Mouse (Mus musculus) erythroblast, embryonic 14.5 days (primary cell): Measurements from ENCODE around the gene Krtap9-5. TPM values are rescaled to one million over a fixed set of nuclear protein-coding genes. Genes with fewer than 3 reads are reported as not detected.

ENCODE experiments used
- H3K27me3 ChIP-seq: 2 replicates; pipeline ENCODE4 v1.6.1; 2012; ENCODE audit warnings: inconsistent platforms; ENCODE audit not compliant: control insufficient read depth
- H3K36me3 ChIP-seq: 2 replicates; pipeline ENCODE4 v1.6.1; 2012; ENCODE audit warnings: mild to moderate bottlenecking, inconsistent platforms; ENCODE audit not compliant: control insufficient read depth
- H3K4me1 ChIP-seq: 2 replicates; pipeline ENCODE4 v1.6.1; 2012; ENCODE audit warnings: inconsistent platforms; ENCODE audit not compliant: control insufficient read depth
- H3K4me3 ChIP-seq: replicated peaks from 2 replicates; pipeline ENCODE3; 2012; ENCODE audit warnings: moderate library complexity, mild to moderate bottlenecking, inconsistent platforms
- H3K9me3 ChIP-seq: 2 replicates; pipeline ENCODE4 v1.6.1; 2012; ENCODE audit warnings: low read length, inconsistent platforms, mixed read lengths; ENCODE audit not compliant: control insufficient read depth
- GATA1 ChIP-seq: IDR thresholded peaks from 2 replicates; pipeline ENCODE4 v1.6.1; 2012; ENCODE audit warnings: low read length, inconsistent platforms, mixed read lengths
- TAL1 ChIP-seq: IDR thresholded peaks from 3 replicates; pipeline ENCODE4 v1.6.1; 2012; ENCODE audit warnings: low read length, inconsistent platforms, mixed read lengths
- polyA plus RNA-seq: library from polyadenylated mRNA; stranded (reverse); fragments of >175 nt; gene quantifications from 2 replicates; pipeline ENCODE4 v1.2.3, GENCODE M21; 2012

The Krtap9-5 gene
- polyA plus RNA-seq, 1 experiment, result not detected

DNA sequence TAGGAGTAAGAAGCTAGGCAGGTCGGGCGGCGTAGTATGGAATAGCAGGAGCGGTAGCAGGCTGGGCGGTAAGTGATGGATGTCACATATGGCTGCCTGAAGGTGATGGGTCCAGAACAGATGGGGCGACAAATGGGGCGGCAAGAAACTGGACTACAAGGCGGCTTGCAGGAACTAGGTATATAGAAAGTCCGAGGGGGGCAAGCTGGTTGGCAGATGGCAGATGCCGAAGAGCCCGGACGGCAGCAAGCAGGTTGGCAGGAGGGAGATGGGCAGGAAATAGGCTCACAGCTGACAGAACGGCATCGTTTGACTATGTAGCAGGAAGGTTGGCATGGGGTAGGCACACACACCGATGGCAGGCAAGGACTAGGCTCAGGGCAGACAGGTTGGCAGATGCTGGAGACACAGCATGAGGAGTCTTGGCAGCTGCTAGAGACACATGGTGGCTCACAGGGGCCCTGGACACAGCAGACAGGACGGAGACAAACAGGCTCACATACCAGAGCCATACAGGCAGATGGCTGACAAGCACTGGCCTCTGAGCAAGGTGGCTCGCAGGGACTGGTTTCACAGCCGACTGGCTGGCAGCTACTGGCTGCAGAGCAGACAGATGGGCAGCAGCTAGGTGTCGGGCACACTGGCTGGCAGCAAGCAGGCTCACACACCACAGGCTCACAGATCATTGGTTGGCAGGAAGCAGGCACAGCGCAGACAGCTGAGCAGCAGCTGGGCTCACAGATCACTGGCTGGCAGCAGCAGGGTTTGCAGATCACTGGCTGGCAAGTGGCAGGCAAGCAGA lies 37.2 kb downstream of the Krtap9-5 start:
- Histone ChIP-seq H3K4me3 (no peak overlapping the region), H3K9me3 (peaks cover 24% of the 10 kb centered on the region), H3K36me3 (no peaks in the 10 kb centered on the region), H3K27me3 (no peaks in the 10 kb centered on the region; the same call in 1 of the 2 replicates), H3K4me1 (no peaks in the 10 kb centered on the region)
- TF ChIP-seq GATA1, result no peak

DNA sequence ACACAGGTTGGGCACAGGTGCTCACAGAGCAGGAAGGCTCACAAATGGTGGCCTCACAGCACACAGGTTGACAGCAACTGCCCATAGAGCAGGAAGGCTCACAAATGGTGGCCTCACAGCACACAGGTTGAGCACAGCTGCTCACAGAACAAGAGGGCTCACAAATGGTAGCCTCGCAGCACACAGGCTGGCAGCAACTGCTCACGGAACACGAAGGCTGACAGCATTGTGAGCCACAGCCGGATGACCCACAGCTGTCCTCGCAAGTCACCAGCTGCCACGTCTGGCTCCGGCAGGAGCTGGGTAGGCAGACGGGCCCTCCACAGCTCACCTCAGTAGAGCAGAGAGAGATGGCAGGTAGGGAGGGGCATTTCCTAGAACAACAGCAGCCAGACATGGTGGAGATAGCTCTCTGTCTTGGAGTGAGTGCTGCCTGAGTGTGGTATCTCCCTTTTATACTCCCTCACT lies 37.9 kb downstream of the Krtap9-5 start, which contains the start of gene Krtap16-1:
Gene Krtap16-1 (minus strand): TSS at position 418 of the 468 bp plus-strand sequence.
- Histone ChIP-seq H3K4me1 (no peaks in the 10 kb centered on the region), H3K36me3 (no peaks in the 10 kb centered on the region), H3K27me3 (no peaks in the 10 kb centered on the region; the same call in 1 of the 2 replicates), H3K9me3 (peaks cover 19% of the 10 kb centered on the region), H3K4me3 (no peak within 1 kb of the TSS)
- no peak for TF ChIP-seq GATA1
- TF ChIP-seq TAL1, result no peak

DNA sequence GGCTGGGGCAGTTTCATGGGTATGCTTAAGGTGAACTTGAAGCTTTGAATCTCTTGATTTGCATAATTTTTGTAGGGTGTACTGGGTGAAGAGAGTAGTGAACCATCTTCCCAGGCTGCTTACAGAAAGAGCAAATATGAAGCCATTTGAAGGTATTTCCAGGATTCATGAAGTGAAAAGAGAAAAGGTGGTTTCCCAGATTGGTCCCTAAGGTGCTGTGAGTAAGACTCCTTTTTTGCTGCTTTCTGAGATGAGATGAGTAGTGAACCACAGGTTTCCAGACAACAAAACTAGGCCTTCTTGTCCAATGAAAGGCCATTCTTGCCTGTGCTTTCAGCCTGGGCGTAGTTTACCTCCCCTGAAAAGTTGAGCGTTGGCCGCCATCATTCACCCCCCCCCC lies 40.3 kb downstream of the Krtap9-5 start:
- no peak overlapping the region for H3K4me3 ChIP-seq
- no peaks in the 10 kb centered on the region for H3K36me3 ChIP-seq
- H3K27me3 ChIP-seq, result peaks cover 5% of the 10 kb centered on the region
- H3K9me3 ChIP-seq, result peaks cover 19% of the 10 kb centered on the region
- no peak for TF ChIP-seq TAL1
- no peak for TF ChIP-seq GATA1
- no peaks in the 10 kb centered on the region for H3K4me1 ChIP-seq

DNA sequence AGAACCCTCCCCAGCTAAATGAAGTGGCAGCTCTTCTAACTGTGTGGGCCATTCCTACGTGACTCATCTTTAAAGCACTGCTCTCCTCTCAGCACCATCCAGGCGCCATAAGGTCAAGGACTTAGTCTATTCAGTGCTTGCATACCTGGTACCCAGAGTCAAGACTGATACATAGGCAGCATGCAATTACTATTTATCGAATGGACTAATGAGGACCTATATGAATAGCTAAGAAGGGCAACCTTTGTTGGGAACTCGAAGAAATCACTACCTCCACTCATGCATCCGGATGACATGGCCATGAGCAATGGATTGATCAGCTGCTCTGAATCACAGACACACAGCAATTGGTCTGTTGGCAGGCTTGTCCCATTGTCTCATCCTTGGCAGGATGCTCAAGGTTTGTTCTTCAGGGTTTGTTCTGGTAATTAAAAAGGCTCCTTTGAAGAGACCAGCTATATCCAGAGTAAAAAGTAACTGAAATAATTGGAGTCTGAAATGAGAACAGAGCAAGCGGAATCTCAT lies 41.7 kb downstream of the Krtap9-5 start:
- peaks cover 18% of the 10 kb centered on the region for H3K9me3 ChIP-seq
- H3K27me3 ChIP-seq, result peaks cover 13% of the 10 kb centered on the region
- H3K4me1 ChIP-seq, result no peaks in the 10 kb centered on the region
- no peaks in the 10 kb centered on the region for H3K36me3 ChIP-seq
- H3K4me3 ChIP-seq, result no peak overlapping the region
- TF ChIP-seq TAL1, result no peak
- TF ChIP-seq GATA1, result no peak

DNA sequence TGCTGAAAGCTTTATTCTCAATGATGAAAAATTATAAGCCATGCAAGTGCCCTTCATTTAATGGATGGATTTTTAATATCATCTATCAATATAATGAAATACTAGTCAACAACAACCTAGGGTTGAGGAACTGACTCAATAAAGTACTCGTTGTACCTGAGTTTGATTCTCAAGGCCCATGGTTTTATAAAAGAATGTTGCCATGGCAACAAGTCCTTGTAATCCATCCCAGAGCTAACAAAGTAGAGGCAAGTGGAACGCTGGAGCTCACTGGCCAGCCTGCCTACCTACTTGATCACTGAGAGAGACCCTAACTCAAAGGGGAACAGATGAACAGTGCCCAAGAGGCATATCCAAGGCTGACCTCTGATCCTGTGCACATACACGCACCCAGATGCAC lies 42.3 kb downstream of the Krtap9-5 start:
- H3K4me3 ChIP-seq, result no peak overlapping the region
- H3K9me3 ChIP-seq, result peaks cover 11% of the 10 kb centered on the region
- no peak for TF ChIP-seq GATA1
- no peak for TF ChIP-seq TAL1
- H3K36me3 ChIP-seq, result no peaks in the 10 kb centered on the region
- H3K27me3 ChIP-seq, result peaks cover 16% of the 10 kb centered on the region
- H3K4me1 ChIP-seq, result no peaks in the 10 kb centered on the region

DNA sequence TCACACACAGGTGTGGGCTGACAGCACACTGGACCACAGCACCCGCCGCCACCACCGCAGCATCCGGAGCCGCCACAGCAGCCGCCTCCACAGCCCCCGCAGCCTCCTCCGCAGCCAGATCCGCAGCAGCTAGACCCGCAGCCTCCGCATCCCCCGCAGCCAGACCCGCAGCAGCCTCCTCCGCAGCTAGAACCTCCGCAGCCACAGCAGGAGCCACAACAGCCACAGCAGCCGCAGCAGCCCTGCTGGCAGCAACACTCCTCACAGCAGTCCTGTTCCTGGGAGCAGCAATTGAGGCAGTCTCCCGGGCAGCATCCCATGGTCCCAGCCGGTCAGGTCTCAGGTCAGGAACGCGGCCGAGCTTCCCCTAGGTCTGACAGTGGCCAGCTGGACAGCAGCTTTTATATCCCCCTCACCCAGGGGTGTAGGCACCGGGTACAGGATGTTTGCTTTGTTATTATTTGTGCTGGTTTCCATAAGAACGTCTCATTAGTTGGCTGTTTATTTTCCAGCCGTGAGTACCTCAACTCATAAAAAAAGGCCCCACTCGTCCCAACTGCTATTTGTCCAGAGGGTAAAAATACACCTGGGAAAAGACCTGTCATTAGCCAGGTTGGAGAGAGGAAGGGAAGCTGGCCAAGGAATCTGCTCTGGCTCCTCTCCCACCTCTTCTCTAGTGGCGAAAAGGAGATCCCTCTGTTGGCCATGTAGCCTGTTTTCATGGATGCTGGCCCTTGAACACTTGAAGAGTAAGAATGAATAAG lies 45.5 kb downstream of the Krtap9-5 start, which contains the start of gene Krtap17-1:
Gene Krtap17-1 (minus strand): TSS at position 375 of the 764 bp plus-strand sequence.
- Histone ChIP-seq H3K4me3 (no peak within 1 kb of the TSS), H3K9me3 (peaks cover 8% of the 10 kb centered on the region), H3K36me3 (no peaks in the 10 kb centered on the region), H3K27me3 (peaks cover 16% of the 10 kb centered on the region), H3K4me1 (no peaks in the 10 kb centered on the region)
- no peak for TF ChIP-seq GATA1
- TF ChIP-seq TAL1, result no peak

DNA sequence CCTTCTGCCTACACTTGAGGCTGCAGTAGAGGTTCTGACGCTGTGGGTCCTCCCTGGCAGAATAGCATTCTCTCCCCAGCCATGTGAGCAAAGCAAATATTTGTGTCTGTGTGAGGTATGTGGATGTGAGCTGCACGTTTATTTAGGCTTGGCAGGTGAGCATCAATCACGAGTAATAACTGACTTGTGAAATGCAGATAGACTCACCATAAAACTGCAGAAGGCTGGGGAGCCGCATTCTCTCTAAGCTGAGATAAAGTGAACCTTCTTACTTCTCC lies 46.0 kb downstream of the Krtap9-5 start:
- H3K36me3 ChIP-seq, result no peaks in the 10 kb centered on the region
- peaks cover 16% of the 10 kb centered on the region for H3K27me3 ChIP-seq
- TF ChIP-seq TAL1, result no peak
- TF ChIP-seq GATA1, result no peak
- H3K4me1 ChIP-seq, result no peaks in the 10 kb centered on the region
- H3K4me3 ChIP-seq, result no peak overlapping the region
- peaks cover 13% of the 10 kb centered on the region for H3K9me3 ChIP-seq

DNA sequence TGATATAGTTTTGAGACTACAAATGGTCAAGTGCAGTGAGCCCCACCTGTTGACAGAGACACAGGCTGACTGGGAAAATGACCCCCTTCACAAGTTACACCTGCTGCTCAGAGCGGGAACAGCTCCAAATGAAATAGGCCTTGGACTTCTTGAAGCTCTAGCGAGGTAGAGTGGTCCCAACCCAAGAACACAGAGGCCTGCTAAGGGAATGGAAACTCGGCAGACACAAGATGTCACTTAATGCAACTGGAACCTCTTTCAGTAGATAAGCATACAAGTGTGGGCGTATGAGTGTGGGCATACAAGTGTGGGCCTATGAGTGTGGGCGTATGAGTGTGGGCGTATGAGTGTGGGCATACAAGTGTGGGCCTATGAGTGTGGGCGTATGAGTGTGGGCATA lies 50.8 kb downstream of the Krtap9-5 start:
- TF ChIP-seq TAL1, result no peak
- TF ChIP-seq GATA1, result no peak
- Histone ChIP-seq H3K4me1 (no peaks in the 10 kb centered on the region), H3K36me3 (no peaks in the 10 kb centered on the region), H3K9me3 (peaks cover 18% of the 10 kb centered on the region), H3K4me3 (no peak overlapping the region), H3K27me3 (peaks cover 6% of the 10 kb centered on the region; the same call in 1 of the 2 replicates)

Other genes starting within 250 kb of the Krtap9-5 start
- not detected in 2 replicates for gene Gm14180, start 214.2 kb upstream of the Krtap9-5 start, polyA plus RNA-seq
- not detected in 2 replicates for gene Gm11595, start 175.6 kb upstream of the Krtap9-5 start, polyA plus RNA-seq
- gene Krtap4-8, start 167.8 kb upstream of the Krtap9-5 start, polyA plus RNA-seq, result not detected in 2 replicates
- not detected in 2 replicates for gene Krtap4-9, start 163.3 kb upstream of the Krtap9-5 start, polyA plus RNA-seq
- gene Gm11596, start 155.0 kb upstream of the Krtap9-5 start, polyA plus RNA-seq, result not detected in 2 replicates
- not detected in 2 replicates for gene Gm11569, start 149.5 kb upstream of the Krtap9-5 start, polyA plus RNA-seq
- not detected in 2 replicates for gene Gm11554, start 144.0 kb upstream of the Krtap9-5 start, polyA plus RNA-seq
- gene Krtap4-13, start 138.6 kb upstream of the Krtap9-5 start, polyA plus RNA-seq, result not detected in 2 replicates
- gene Gm11564, start 132.8 kb upstream of the Krtap9-5 start, polyA plus RNA-seq, result not detected in 2 replicates
- gene 2300003K06Rik, start 110.4 kb upstream of the Krtap9-5 start, polyA plus RNA-seq, result not detected in 2 replicates
- gene Krtap4-16, start 96.9 kb upstream of the Krtap9-5 start, polyA plus RNA-seq, result not detected in 2 replicates
- 0.04 TPM in 1 of 2 replicates, not detected in the other for gene Gm11568, start 90.6 kb upstream of the Krtap9-5 start, polyA plus RNA-seq
- gene Gm11559, start 84.0 kb upstream of the Krtap9-5 start, polyA plus RNA-seq, result not detected in 2 replicates
- gene Krtap9-1, start 75.1 kb upstream of the Krtap9-5 start, polyA plus RNA-seq, result not detected in 2 replicates
- not detected in 2 replicates for gene Gm11567, start 69.3 kb upstream of the Krtap9-5 start, polyA plus RNA-seq
- gene Krtap31-1, start 40.6 kb upstream of the Krtap9-5 start, polyA plus RNA-seq, result not detected in 2 replicates
- gene Gm11565, start 33.7 kb upstream of the Krtap9-5 start, polyA plus RNA-seq, result not detected in 2 replicates
- gene Krtap31-2, start 12.2 kb upstream of the Krtap9-5 start, polyA plus RNA-seq, result not detected in 2 replicates
- not detected in 2 replicates for gene Krtap29-1, start 30.6 kb downstream of the Krtap9-5 start, polyA plus RNA-seq
- not detected in 2 replicates for gene Krtap16-1, start 38.1 kb downstream of the Krtap9-5 start, polyA plus RNA-seq
- gene Krtap17-1, start 45.5 kb downstream of the Krtap9-5 start, polyA plus RNA-seq, result not detected in 2 replicates
- gene Krt33a, start 67.7 kb downstream of the Krtap9-5 start, polyA plus RNA-seq, result not detected in 2 replicates
- not detected in 2 replicates for gene Krt33b, start 81.4 kb downstream of the Krtap9-5 start, polyA plus RNA-seq
- not detected in 2 replicates for gene Krt34, start 93.1 kb downstream of the Krtap9-5 start, polyA plus RNA-seq
- not detected in 2 replicates for gene Krt31, start 102.1 kb downstream of the Krtap9-5 start, polyA plus RNA-seq
- not detected in 2 replicates for gene Krt32, start 139.8 kb downstream of the Krtap9-5 start, polyA plus RNA-seq
- not detected in 2 replicates for gene Krt35, start 147.8 kb downstream of the Krtap9-5 start, polyA plus RNA-seq
- gene Krt36, start 157.2 kb downstream of the Krtap9-5 start, polyA plus RNA-seq, result not detected in 2 replicates
- gene Krt13, start 173.1 kb downstream of the Krtap9-5 start, polyA plus RNA-seq, result not detected in 2 replicates
- 0.29 and 0.31 TPM in 2 replicates for gene Krt15, start 187.5 kb downstream of the Krtap9-5 start, polyA plus RNA-seq
- not detected in 2 replicates for gene Krt19, start 200.2 kb downstream of the Krtap9-5 start, polyA plus RNA-seq
- not detected in 2 replicates for gene Krt9, start 244.8 kb downstream of the Krtap9-5 start, polyA plus RNA-seq